Mouse (Mus musculus): ENCODE data around the gene Hoxd10. TPM values are rescaled to one million over a fixed set of nuclear protein-coding genes. Genes with fewer than 3 reads are reported as not detected.

Hoxd10 gene
- total RNA-seq, 2 experiments from 2014 or later, result not detected

DNA sequence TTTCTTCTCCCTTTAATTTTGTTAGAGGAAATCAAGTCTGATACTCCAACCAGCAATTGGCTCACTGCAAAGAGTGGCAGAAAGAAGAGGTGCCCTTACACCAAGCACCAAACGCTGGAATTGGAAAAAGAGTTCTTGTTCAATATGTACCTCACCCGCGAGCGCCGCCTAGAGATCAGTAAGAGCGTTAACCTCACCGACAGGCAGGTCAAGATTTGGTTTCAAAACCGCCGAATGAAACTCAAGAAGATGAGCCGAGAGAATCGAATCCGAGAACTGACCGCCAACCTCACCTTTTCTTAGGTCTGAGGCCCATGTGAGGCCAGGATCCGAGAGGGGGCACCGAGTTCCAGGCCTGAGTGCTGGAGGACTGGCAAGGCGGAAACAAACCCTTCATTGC, 2.3 kb downstream of the Hoxd10 start:
- DNase-seq (ENCODE audit: extremely low spot score in 1 of 2, low spot score in 1 of 2), result no peak

DNA sequence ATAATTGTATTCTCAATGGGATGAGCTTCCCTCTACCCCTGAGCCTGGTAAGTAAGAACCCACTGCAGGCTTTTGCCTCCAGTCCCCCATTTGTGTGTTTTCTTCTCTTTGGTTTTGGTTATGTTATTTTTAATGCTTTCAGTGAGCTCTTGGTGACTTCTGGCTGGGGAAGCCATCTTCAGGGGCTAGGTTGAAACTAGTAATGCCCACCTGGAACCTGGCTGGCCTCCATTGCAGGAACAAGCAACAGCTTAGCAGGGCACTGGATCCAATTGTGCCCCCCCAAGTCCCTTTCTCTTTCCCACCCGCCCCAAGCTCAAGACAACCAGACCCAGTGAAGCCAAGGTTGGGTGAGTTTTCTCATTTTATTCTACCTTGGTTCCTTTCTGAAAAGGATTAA, 3.7 kb downstream of the Hoxd10 start:
- DNase-seq (ENCODE audit: extremely low spot score in 1 of 2, low spot score in 1 of 2), result no peak

DNA sequence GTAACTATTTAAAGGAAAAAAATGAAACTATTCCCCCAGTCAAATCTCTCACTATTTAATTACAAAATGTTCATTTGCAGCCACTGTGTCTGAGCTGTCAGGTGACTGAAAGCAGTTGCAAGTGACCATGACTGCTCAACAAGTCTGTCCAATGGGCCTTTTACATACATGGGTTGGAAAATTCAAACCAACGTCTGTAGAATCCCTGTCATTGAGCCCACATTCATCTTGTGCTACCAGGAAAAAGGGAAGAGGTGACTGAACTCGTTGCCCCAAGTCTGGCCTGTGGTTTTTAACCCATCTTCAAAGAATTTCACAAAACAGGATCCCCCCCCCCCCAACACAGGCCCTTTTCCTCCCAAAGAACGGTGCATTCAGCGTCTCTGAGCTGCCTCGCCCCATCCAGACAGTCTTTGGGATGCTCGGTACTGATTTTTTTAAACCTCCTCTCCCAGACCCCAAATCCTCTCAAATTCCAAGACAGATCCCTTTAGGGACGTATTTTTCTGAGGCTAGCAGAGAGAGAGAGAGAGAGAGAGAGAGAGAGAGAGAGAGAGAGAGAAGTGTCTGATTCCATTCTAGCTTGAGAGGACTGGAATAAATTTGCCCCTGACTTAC, 4.2 kb downstream of the Hoxd10 start:
- DNase-seq (ENCODE audit: extremely low spot score in 1 of 2, low spot score in 1 of 2), result no peak

DNA sequence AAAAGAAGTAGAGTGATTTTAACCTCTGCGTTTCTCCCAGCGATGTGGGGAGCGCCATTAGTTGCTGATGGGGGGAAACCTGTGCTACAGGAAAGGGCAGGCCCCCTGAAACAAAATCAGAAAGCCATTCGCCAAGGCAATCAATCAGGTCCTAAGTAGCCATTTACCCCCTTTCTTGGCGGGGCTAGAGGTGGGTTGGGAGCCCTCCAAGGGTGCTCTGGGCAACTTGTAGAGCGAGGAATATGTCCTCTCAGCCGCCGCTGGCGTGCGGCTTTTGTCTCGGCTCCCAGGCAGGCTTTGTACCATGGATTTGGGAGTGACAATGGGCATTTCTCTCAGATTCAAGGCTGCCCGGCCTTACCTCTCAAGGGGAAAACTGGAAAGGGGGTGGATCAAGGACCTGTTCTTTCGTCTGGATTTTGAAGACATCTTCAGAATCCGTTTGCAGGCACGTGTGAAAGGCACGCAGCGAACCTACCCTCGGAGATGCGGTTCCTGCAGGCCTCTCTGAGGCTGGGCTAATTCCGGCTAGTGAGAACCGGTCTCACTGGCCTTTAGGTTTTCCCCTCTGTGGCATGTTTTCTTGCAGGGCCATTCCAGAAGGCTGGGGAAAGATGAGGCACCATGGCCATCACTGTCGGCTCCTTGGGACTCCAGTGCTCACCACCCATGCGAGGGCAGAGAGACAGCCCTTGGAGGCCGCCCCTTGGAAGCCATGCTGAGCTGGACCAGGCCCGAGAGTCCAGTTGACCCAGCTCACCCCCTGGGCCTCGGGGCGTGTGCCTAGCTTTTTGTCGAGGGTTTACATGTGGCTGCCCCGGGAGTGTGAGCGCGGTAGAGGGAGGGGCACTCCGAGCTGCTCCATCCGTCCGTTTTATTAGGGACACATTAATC, 5.0 kb downstream of the Hoxd10 start:
- no peak for DNase-seq (ENCODE audit: extremely low spot score in 1 of 2, low spot score in 1 of 2)

DNA sequence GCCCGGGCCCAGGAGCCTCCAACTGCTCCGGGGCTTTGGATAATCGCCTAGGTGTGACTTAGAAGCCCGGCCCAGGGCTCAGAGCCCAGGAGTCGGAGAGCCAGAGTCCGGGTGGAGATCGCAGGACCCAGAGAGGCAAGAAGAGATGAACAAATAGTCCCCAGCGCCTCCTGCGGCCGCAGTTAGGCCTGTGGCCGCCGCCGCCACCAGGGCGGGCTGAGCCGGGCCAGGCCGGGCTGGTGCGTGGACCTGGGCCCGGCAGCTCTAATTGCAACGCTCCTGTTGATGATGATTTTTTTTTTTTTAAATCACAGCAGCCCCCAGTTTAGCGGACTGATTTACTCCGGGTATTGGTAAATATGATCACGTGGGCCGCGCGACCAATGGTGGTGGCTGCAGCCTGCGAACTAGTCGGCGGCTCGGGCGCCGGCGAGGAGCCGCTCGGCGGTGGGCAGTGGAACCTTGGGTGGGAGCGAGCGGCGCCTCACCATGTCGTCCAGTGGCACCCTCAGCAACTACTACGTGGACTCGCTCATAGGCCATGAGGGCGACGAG, 5.9 kb downstream of the Hoxd10 start, which contains the start of gene Hoxd9:
Gene Hoxd9, plus strand, starts transcription at position 161 of the 555 bp plus-strand sequence.
- no peak for DNase-seq (ENCODE audit: extremely low spot score in 1 of 2, low spot score in 1 of 2)

DNA sequence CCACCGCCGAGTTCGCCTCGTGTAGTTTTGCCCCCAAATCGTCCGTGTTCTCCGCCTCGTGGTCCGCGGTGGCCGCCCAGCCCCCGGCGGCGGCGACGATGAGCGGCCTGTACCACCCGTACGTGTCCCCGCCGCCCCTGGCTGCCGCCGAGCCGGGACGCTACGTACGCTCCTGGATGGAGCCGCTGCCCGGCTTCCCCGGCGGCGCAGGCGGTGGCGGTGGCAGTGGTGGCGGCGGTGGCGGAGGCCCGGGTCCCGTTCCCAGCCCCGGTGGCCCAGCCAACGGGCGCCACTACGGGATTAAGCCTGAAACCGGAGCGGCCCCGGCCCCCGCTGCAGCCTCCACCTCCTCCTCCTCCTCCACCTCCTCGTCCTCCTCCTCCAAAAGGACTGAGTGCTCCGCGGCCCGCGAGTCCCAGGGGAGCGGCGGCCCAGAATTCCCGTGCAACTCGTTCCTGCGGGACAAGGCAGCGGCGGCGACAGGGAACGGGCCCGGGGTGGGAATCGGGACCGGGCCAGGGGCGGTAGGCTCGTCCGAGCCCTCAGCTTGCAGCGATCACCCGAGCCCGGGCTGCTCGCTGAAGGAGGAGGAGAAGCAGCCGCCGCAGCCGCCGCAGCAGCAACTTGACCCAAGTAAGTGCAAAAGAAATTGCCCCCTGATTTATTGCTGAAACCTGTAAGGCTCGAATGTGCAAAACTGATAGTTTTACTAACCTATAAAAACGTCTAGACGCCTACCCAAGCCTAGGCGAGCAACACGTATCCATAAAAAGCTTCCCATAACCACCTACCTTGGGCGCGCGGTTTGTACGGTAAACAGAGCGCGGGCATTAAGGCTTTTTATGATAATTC, 6.7 kb downstream of the Hoxd10 start:
- no peak for DNase-seq (ENCODE audit: extremely low spot score in 1 of 2, low spot score in 1 of 2)

DNA sequence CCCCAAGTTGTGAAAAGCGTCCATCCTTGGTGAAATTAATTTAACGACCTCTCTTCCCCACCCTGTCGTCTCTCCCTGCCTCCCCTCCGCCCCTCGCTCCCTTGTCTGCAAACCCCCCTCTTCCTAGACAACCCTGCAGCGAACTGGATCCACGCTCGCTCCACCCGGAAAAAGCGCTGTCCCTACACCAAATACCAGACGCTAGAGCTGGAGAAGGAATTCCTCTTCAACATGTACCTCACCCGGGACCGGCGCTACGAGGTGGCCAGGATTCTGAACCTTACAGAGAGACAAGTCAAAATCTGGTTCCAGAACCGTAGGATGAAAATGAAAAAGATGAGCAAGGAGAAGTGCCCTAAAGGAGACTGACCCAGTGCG, 7.3 kb downstream of the Hoxd10 start:
- no peak for DNase-seq (ENCODE audit: extremely low spot score in 1 of 2, low spot score in 1 of 2)

DNA sequence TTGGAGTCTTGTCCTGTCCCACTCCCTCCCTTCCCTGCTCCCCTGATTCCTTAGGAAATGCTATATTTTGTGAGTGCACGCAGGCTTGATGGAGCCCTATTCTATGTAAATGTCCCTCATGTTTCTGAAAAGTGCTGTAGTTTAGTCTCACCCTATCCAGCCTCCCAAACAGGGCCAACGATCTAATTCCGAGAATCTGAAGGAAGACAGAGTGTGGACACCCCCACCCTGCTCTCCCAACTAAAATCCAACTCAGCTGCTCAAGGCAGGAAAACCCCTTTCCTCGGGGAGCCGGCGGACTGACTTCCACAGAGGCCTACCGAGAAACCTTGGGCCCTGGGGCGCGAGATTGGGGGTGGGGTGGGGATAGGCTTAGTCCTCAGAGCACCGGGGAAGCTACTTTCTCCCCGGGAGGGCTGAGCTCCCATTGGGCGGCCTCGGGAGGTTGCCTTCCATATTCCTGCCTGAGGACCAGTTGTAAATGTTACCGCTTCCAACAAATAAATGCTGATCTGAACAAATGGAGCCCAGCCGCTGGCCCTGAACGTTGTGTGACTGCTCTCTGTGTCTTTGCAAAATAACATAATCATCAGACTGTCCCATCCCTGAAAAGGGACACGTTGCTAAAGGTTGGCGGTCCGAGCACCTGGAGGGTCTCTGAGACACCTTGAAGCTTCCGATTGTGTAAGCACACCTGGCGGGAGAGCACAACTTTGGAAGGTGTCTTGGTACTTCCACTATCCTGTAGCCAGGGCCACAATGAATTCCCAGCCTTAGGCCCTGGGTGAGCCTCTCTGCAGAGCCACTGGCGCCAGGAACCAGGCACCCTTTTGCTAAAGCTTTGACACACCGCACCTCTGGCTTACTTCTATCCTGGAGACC, 8.2 kb downstream of the Hoxd10 start:
- no peak for DNase-seq (ENCODE audit: extremely low spot score in 1 of 2, low spot score in 1 of 2)

DNA sequence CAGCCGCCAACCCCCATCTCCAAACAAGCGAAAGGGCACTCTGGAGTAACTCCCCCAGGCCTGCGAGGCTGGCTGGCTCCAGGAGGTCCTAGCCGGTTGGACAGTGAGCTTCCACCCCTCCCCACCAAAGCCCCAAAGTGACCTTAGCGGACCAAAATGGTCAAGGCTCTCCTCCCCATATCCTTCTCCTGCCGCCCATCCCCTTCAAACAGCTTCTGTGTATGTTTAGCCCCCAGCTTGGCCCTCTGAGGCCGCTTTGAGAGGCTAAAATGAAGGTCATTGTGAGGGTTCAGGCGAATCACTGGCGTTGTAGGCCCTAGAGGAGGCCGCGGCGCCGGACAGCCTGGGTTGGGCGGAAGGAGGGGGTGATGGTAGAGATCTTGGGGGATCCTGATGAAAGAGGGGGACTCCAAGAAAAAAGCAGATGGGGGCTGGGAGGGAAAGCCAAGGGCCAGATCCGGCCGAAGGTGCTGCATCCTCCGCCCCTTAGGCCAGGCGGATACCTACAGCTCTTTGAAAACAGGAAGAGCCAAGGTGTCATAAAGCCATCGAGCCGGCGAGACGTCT, 8.9 kb downstream of the Hoxd10 start:
- no peak for DNase-seq (ENCODE audit: extremely low spot score in 1 of 2, low spot score in 1 of 2)

DNA sequence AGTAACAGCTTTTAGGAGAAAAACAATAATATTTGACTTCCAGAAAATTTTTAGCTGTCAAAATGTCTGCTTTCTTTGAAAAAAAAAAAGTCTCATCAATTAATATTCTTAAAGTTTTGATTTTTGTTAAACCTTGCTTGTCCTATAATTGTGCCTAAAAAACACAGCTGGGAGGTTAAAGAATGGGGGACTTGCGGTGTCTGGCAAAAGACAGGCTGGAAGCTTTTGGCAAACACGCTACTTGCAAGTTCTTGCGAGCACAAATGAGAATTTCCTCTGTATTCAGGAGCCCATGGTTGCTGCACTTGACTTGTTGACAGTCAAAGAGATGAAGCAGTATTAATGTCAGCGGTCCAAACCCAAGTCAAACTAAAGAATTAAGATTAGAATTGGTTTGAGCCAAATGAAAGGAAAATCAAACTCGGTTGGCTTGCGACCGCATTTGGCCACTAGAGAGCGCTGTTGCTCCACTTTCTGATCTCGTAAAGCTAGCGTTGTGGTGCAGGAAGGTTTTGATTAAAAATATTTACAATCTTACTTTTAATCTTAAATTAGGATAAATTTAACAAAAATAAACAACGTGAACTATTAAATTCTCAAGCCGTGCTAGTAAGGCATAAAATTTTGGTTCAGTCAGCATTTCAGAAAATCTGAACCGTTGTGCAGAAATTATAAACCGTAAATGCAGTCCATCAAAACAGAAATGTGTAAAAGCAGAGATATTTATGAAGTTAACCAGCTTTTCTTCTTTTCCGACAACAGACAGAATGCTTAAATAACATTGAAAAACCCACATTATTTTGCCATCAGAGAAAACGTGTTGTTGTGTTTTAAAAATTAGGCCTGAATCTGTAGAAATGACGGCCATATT, 10.5 kb downstream of the Hoxd10 start:
- peak; percentile 68 to 94 for DNase-seq (ENCODE audit: extremely low spot score in 1 of 2, low spot score in 1 of 2)

DNA sequence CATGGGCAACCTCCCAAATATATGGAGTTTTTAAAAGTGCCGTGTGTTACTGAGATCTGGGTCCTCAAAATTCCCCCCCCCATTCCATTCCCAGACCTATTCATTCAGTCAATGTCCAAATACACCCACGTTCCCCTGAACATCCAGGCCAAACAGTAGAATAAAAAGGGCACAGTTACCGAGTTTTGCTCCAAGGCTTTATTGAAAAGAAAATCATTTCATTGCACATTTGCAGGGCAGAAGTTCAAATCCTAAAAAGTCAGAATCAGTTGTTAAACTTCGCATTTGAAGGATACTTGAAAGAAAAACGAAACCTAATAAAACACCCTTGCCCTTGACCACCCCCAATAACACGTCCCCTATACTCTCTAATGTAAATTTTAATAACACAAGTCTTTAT, 11.1 kb downstream of the Hoxd10 start:
- no peak for DNase-seq (ENCODE audit: extremely low spot score in 1 of 2, low spot score in 1 of 2)

DNA sequence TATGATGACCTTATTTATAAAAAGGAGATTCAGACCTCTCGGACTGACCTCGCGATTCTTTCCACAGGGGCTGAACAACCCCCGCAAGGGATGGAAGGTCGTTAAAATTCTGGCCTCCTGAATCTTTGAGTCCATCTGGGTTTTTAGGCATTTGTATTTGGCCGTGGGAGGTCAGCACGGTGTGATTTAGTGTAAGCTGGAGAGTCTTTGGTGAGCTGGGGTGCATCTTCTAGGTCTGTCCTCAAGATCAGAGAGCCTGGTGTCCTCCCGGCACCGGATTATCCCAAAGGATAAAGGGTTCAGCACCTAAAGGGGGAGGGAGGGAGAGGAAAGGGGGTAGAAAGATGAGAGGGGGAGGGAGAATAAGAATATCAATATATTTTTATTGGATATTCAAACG, 11.6 kb downstream of the Hoxd10 start:
- no peak for DNase-seq (ENCODE audit: extremely low spot score in 1 of 2, low spot score in 1 of 2)

DNA sequence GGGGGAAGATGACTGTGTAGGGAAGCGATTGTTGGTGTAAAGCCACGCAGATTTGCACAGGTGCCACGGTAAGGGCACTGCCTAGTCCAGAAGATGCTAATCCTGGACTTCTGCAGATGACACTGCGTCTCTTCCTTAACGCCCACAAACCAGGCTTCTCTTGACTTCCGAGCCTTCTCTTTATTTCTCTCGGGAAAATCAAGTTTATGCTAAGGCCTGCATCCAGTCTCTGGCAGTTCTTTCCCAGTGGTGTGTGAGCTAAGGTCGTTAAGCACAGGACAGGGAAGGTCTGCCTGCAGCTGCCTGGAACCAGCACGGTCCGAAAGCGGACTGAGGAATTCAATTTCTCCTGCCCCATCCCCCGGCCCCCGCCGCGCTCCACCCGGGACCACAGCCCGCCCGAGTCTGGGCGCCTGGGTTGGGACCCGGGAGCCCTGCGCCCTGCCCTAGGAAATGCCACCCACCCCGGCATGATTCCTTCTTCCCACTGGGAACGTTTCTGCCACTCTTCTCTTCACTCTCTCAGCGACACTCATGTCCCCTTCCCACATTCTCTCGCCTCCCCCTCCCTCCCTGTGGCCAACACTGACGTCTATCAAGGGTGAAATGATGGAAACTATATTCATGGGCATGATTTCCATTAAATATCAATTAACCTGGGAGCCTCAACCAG, 12.1 kb downstream of the Hoxd10 start:
- no peak for DNase-seq (ENCODE audit: extremely low spot score in 1 of 2, low spot score in 1 of 2)

DNA sequence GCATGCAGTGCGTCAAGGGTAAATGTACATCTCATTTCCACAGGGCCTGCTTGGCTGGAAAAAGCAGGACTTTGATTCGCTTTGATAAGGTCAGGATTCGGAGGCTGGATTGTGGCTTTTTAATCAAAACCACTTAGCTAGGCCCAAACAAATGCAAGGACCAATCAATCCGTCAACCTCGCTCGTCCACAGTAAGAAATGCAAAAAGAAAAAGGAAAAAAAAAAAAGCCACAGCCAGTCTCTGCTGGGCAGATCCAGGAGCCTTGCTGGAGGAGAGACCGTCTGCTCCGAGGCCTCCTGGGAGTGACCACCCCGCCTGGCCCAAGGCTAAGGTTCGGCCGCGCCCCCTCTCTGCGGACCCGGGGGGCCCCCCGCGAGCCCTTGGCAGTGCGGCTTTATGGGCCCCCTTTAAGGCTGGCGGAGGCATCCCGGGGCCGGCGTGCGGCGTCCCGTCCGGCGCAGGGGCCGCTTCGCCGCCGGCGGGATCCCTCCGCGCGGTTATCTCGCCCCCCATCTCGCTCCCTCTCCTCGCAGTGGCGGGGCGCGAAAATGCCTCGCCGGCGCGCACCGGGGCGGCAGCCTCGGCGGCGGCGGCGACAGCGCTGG, 12.8 kb downstream of the Hoxd10 start, which contains the start of gene Hoxd8:
Gene Hoxd8, plus strand, starts transcription at position 223 of the 606 bp plus-strand sequence.
- no peak for DNase-seq (ENCODE audit: extremely low spot score in 1 of 2, low spot score in 1 of 2)

DNA sequence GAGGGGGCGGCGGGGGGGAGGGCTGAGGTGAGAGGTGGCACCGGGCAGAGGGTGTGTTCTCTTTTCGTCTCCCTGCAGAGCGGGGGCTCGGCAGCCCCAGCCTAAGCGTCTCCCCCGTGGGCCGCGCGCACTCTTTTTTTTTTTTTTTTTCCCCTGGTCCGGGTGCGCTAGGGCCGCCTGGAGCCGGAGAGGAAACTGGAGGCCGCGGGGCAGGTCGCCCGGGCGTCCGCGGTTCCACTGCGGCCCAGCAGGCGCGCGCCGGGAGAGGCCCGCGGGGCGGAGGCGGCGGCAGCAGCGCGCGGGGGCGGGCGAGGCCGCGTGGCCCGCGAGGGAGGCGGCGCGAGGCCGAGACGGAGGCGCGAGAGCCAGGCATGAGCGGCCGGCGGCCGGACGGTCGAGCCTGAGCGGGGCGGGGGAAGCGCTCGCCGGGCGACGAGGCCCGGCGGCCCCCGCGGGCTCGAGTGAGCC, 13.3 kb downstream of the Hoxd10 start:
- DNase-seq (ENCODE audit: extremely low spot score in 1 of 2, low spot score in 1 of 2), result no peak

DNA sequence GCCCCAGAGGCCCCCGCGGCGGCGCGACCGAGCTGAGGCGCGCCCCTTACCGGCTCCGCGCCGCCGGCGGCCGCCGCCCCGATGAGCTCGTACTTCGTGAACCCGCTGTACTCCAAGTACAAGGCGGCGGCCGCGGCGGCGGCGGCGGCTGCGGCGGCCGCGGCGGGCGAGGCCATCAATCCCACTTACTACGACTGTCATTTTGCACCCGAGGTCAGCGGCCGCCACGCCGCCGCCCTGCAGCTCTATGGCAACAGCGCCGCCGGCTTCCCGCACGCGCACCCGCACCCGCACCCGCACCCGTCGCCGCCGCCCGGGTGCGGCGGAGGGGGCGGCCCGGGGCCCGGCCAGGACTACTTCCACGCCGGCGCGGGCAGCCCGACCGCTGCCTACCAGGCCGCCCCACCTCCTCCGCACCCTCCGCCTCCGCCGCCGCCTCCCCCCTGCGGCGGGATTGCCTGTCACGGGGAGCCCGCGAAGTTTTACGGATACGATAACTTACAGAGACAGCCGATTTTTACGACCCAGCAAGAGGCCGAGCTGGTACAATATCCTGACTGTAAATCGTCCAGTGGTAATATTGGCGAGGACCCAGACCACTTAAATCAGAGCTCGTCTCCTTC, 13.9 kb downstream of the Hoxd10 start:
- DNase-seq (ENCODE audit: extremely low spot score in 1 of 2, low spot score in 1 of 2), result no peak
